Mouse (Mus musculus) C2C12 (cell line): Measurements from ENCODE around the gene Hoxd11.

Experiments used
- CTCF ChIP-seq: IDR thresholded peaks from one replicate; pipeline ENCODE4 v1.5.1; 2011; ENCODE audit not compliant: control insufficient read depth, insufficient read depth, insufficient read length
- FOSL1 ChIP-seq: IDR thresholded peaks from one replicate; pipeline ENCODE4 v1.8.0; 2011; ENCODE audit warnings: mild to moderate bottlenecking, low read length; ENCODE audit not compliant: poor library complexity, insufficient read depth, severe bottlenecking

GRCm38 (mm10) chr2:74691995-74692807, 12.8 kb downstream of the Hoxd11 start:
- TF ChIP-seq CTCF (no peak), FOSL1 (no peak)
